In genomic region chrX:152307942-152308341, GRCm38 (mm10) we compare ENCODE assay signal across 8 mouse cellular contexts. TPM values are rescaled to one million over a fixed set of nuclear protein-coding genes. Genes with fewer than 3 reads are reported as not detected.
DNase-seq lines count a peak whose midpoint lies in the region; ATAC-seq and TF ChIP-seq lines count a peak whose summit lies in the region.

No protein-coding gene starts in this region.

- H3K9ac ChIP-seq in forebrain, postnatal 0 days = no peak overlapping the region
- H3K9ac ChIP-seq in forebrain, embryonic 12.5 days = no peak overlapping the region
- H3K9ac ChIP-seq in midbrain, embryonic 13.5 days (replicated peaks) = no peak overlapping the region
- no peak overlapping the region for H3K9ac ChIP-seq in midbrain, embryonic 15.5 days
- no peak overlapping the region for H3K9ac ChIP-seq in liver, postnatal 0 days (replicated peaks)
- H3K9ac ChIP-seq in stomach, embryonic 15.5 days = no peak overlapping the region

- no peak for TF ChIP-seq EP300 in liver, postnatal 0 days (IDR thresholded peaks at IDR 0.05; ENCODE audit: low read depth)

- H3K4me1 ChIP-seq in forebrain, postnatal 0 days (ENCODE audit: insufficient read depth) = no peaks in the 10 kb centered on the region
- no peaks in the 10 kb centered on the region for H3K4me1 ChIP-seq in forebrain, embryonic 12.5 days
- no peaks in the 10 kb centered on the region for H3K4me1 ChIP-seq in midbrain, embryonic 13.5 days (replicated peaks)
- no peaks in the 10 kb centered on the region for H3K4me1 ChIP-seq in midbrain, embryonic 15.5 days
- H3K4me1 ChIP-seq in liver, postnatal 0 days (ENCODE audit: insufficient read depth) = 0 out of 2 replicates have a peak, but pooled peaks cover 2% of the 10 kb centered on the region
- H3K4me1 ChIP-seq in stomach, embryonic 15.5 days = no peaks in the 10 kb centered on the region

- H3K27ac ChIP-seq in forebrain, postnatal 0 days (ENCODE audit: low read depth, low read length) = no peak overlapping the region
- no peak overlapping the region for H3K27ac ChIP-seq in forebrain, embryonic 12.5 days
- no peak overlapping the region for H3K27ac ChIP-seq in midbrain, embryonic 13.5 days
- H3K27ac ChIP-seq in midbrain, embryonic 15.5 days = no peak overlapping the region
- peak overlapping the region; percentile 26; the same call in 1 of the 2 replicates for H3K27ac ChIP-seq in liver, postnatal 0 days (ENCODE audit: low read depth)
- no peak overlapping the region for H3K27ac ChIP-seq in stomach, embryonic 15.5 days

- H3K9me3 ChIP-seq in forebrain, postnatal 0 days (ENCODE audit: low read length) = no peaks in the 10 kb centered on the region
- H3K9me3 ChIP-seq in forebrain, embryonic 12.5 days = no peaks in the 10 kb centered on the region
- no peaks in the 10 kb centered on the region for H3K9me3 ChIP-seq in midbrain, embryonic 13.5 days
- no peaks in the 10 kb centered on the region for H3K9me3 ChIP-seq in midbrain, embryonic 15.5 days
- no peaks in the 10 kb centered on the region for H3K9me3 ChIP-seq in liver, postnatal 0 days (ENCODE audit: low read length)
- no peaks in the 10 kb centered on the region for H3K9me3 ChIP-seq in stomach, embryonic 15.5 days

- TF ChIP-seq CTCF in forebrain, postnatal 0 days (IDR thresholded peaks at IDR 0.05; ENCODE audit: low read depth) = peak; percentile 51
- peak; percentile 77 for TF ChIP-seq CTCF in liver, postnatal 0 days (IDR thresholded peaks at IDR 0.05; ENCODE audit: low read depth)

- peak; percentile 44 for DNase-seq in forebrain, postnatal 0 days
- peak; percentile 57 for DNase-seq in adrenal gland, postnatal 14 days
- DNase-seq in heart, postnatal 36 days = peak; percentile 2 to 21
- DNase-seq in liver, postnatal 0 days = peak; percentile 61

- 56% methylated on average over 2 of the region's 2 CpGs for WGBS in forebrain, postnatal 0 days
- WGBS in forebrain, embryonic 12.5 days = 66% methylated on average over 2 of the region's 2 CpGs
- WGBS in midbrain, embryonic 13.5 days = 68% methylated on average over 2 of the region's 2 CpGs
- 59% methylated on average over 2 of the region's 2 CpGs for WGBS in midbrain, embryonic 15.5 days
- WGBS in liver, postnatal 0 days (ENCODE audit: insufficient replicate concordance) = 41% methylated on average over 2 of the region's 2 CpGs
- 55% methylated on average over 2 of the region's 2 CpGs for WGBS in stomach, embryonic 15.5 days

- peak; percentile 66 for ATAC-seq in forebrain, postnatal 0 days
- ATAC-seq in forebrain, embryonic 12.5 days (ENCODE audit: low FRiP score) = no peak
- 0 out of 2 replicates have a peak, but pooled peaks have one; percentile 43 for ATAC-seq in midbrain, embryonic 13.5 days
- ATAC-seq in midbrain, embryonic 15.5 days (replicated peaks) = no peak
- peak; percentile 75 for ATAC-seq in liver, postnatal 0 days
- peak; percentile 78; the same call in 1 of the 2 replicates for ATAC-seq in stomach, embryonic 15.5 days (ENCODE audit: insufficient read depth, low FRiP score, low read depth)

- no peaks in the 10 kb centered on the region for H3K36me3 ChIP-seq in forebrain, postnatal 0 days (ENCODE audit: insufficient read depth)
- no peaks in the 10 kb centered on the region for H3K36me3 ChIP-seq in forebrain, embryonic 12.5 days (replicated peaks)
- H3K36me3 ChIP-seq in midbrain, embryonic 13.5 days = no peaks in the 10 kb centered on the region
- H3K36me3 ChIP-seq in midbrain, embryonic 15.5 days (replicated peaks) = no peaks in the 10 kb centered on the region
- H3K36me3 ChIP-seq in liver, postnatal 0 days (replicated peaks; ENCODE audit: insufficient read depth, low read length) = no peaks in the 10 kb centered on the region
- H3K36me3 ChIP-seq in stomach, embryonic 15.5 days = no peaks in the 10 kb centered on the region

- H3K4me3 ChIP-seq in forebrain, postnatal 0 days (ENCODE audit: low read depth, low read length) = no peak overlapping the region
- H3K4me3 ChIP-seq in forebrain, embryonic 12.5 days (replicated peaks) = no peak overlapping the region
- H3K4me3 ChIP-seq in midbrain, embryonic 13.5 days (replicated peaks) = no peak overlapping the region
- no peak overlapping the region for H3K4me3 ChIP-seq in midbrain, embryonic 15.5 days
- H3K4me3 ChIP-seq in liver, postnatal 0 days (ENCODE audit: low read depth, low read length) = no peak overlapping the region
- no peak overlapping the region for H3K4me3 ChIP-seq in stomach, embryonic 15.5 days (replicated peaks)

- H3K4me2 ChIP-seq in forebrain, postnatal 0 days (ENCODE audit: low read depth) = no peak overlapping the region
- no peak overlapping the region for H3K4me2 ChIP-seq in forebrain, embryonic 12.5 days
- no peak overlapping the region for H3K4me2 ChIP-seq in midbrain, embryonic 13.5 days (replicated peaks)
- no peak overlapping the region for H3K4me2 ChIP-seq in midbrain, embryonic 15.5 days
- no peak overlapping the region for H3K4me2 ChIP-seq in liver, postnatal 0 days (ENCODE audit: low read depth, low read length)
- H3K4me2 ChIP-seq in stomach, embryonic 15.5 days = no peak overlapping the region

- intact Hi-C loops in heart, postnatal 36 days (cut with DNase I) = loop anchor here (5.0 kb wide), 1 partner anchor 191 kb away; no protein-coding TSS in a partner anchor

- no peaks in the 10 kb centered on the region for H3K27me3 ChIP-seq in forebrain, postnatal 0 days (ENCODE audit: insufficient read depth, low read length)
- peaks cover 24% of the 10 kb centered on the region for H3K27me3 ChIP-seq in forebrain, embryonic 12.5 days
- H3K27me3 ChIP-seq in midbrain, embryonic 13.5 days = peaks cover 33% of the 10 kb centered on the region
- peaks cover 8% of the 10 kb centered on the region; the same call in 1 of the 2 replicates for H3K27me3 ChIP-seq in midbrain, embryonic 15.5 days (replicated peaks)
- no peaks in the 10 kb centered on the region for H3K27me3 ChIP-seq in liver, postnatal 0 days (ENCODE audit: insufficient read depth, low read length)
- H3K27me3 ChIP-seq in stomach, embryonic 15.5 days (replicated peaks) = no peaks in the 10 kb centered on the region; the same call in 1 of the 2 replicates

RNA-seq across cellular contexts. Expression of gene Kantr, which starts 19.4 kb away (rescaled TPM):
- total RNA-seq in forebrain, postnatal 0 days (2014; rRNA removed) = 14.2 and 20.8 TPM in 2 replicates
- 22.4 and 30.2 TPM in 2 replicates for polyA plus RNA-seq in forebrain, postnatal 0 days (2015; fragmentation: Nextera tagmentation; extraction: Ambion mirVana)
- polyA plus RNA-seq in forebrain, embryonic 12.5 days (2016; fragmentation: Nextera tagmentation; extraction: Ambion mirVana) = 19.1 and 19.2 TPM in 2 replicates
- 29.7 and 31.7 TPM in 2 replicates for polyA plus RNA-seq in midbrain, embryonic 13.5 days (2015; fragmentation: Nextera tagmentation; extraction: Ambion mirVana)
- polyA plus RNA-seq in midbrain, embryonic 15.5 days (2015; fragmentation: Nextera tagmentation; extraction: Ambion mirVana) = 33.3 and 38.9 TPM in 2 replicates
- total RNA-seq in adrenal gland, postnatal 14 days (2021) = 7.8 and 8.1 TPM in 2 replicates
- 1 to 10 TPM; 2.7 to 3.7 TPM for total RNA-seq in heart, postnatal 36 days (2021)
- 2.4 TPM in 2 replicates for polyA plus RNA-seq in liver, postnatal 0 days (2015; fragmentation: Nextera tagmentation; extraction: Ambion mirVana)
- polyA plus RNA-seq in stomach, embryonic 15.5 days (2015; fragmentation: Nextera tagmentation; extraction: Ambion mirVana) = 15.7 and 16.4 TPM in 2 replicates

RNA-seq across cellular contexts. Expression of gene Tspyl2, which starts 34.3 kb away (rescaled TPM):
- 39.5 and 51.7 TPM in 2 replicates for total RNA-seq in forebrain, postnatal 0 days (2014; rRNA removed)
- polyA plus RNA-seq in forebrain, postnatal 0 days (2015; fragmentation: Nextera tagmentation; extraction: Ambion mirVana) = 27.5 and 39.7 TPM in 2 replicates
- 48.3 and 49.7 TPM in 2 replicates for polyA plus RNA-seq in forebrain, embryonic 12.5 days (2016; fragmentation: Nextera tagmentation; extraction: Ambion mirVana)
- 50.8 and 56.4 TPM in 2 replicates for polyA plus RNA-seq in midbrain, embryonic 13.5 days (2015; fragmentation: Nextera tagmentation; extraction: Ambion mirVana)
- polyA plus RNA-seq in midbrain, embryonic 15.5 days (2015; fragmentation: Nextera tagmentation; extraction: Ambion mirVana) = 58.7 and 60.4 TPM in 2 replicates
- total RNA-seq in adrenal gland, postnatal 14 days (2021) = 29.5 and 32.1 TPM in 2 replicates
- total RNA-seq in heart, postnatal 36 days (2021) = 10 to 100 TPM; 12.0 to 16.7 TPM
- polyA plus RNA-seq in liver, postnatal 0 days (2015; fragmentation: Nextera tagmentation; extraction: Ambion mirVana) = 3.4 and 3.9 TPM in 2 replicates
- polyA plus RNA-seq in stomach, embryonic 15.5 days (2015; fragmentation: Nextera tagmentation; extraction: Ambion mirVana) = 29.8 and 34.0 TPM in 2 replicates

Comparison
In these comparisons a context has a peak if more than half of its experiments do, and no peak if none do; other contexts are left out.
1. ATAC-seq: peak in forebrain, postnatal 0 days (single experiment), midbrain, embryonic 13.5 days (single experiment), liver, postnatal 0 days (single experiment) and stomach, embryonic 15.5 days (single experiment); none in forebrain, embryonic 12.5 days (single experiment) and midbrain, embryonic 15.5 days (single experiment).
2. Peak in every context shown above with its lines, with median percentiles within 50 percentile points of each other: DNase-seq.